In genomic region chr11:17257861-17258260, GRCm38 (mm10) we compare ENCODE assay signal across 8 mouse cellular contexts. TPM values are rescaled to one million over a fixed set of nuclear protein-coding genes. Genes with fewer than 3 reads are reported as not detected.
A peak's percentile ranks its signal among the peaks of the same experiment; 100 is the strongest.
DNase-seq lines count a peak whose midpoint lies in the region; ATAC-seq and TF ChIP-seq lines count a peak whose summit lies in the region.

No protein-coding gene starts in this region.

- DNase-seq in heart, postnatal 36 days = no peak
- DNase-seq in MEL (ENCODE audit: low read depth, low spot score) = peak; percentile 82
- DNase-seq in induced T-regulatory cell, adult 2 months (ENCODE audit: low read depth) = peak; percentile 84
- DNase-seq in ovary, postnatal 14 days (ENCODE audit: low spot score) = no peak

- no peak for ATAC-seq in heart, embryonic 14.5 days (ENCODE audit: insufficient number of reproducible peaks, insufficient read depth, low FRiP score, low read depth)
- no peak for ATAC-seq in embryonic facial prominence, embryonic 13.5 days (ENCODE audit: insufficient number of reproducible peaks, insufficient read depth, low FRiP score, low TSS enrichment, low read depth)
- peak; percentile 37; the same call in 1 of the 2 replicates for ATAC-seq in limb, embryonic 13.5 days (ENCODE audit: low FRiP score, low read depth)
- peak; percentile 58 for ATAC-seq in midbrain, embryonic 16.5 days

- no peaks in the 10 kb centered on the region for H3K27me3 ChIP-seq in heart, embryonic 14.5 days (ENCODE audit: control insufficient read depth, insufficient read depth, low read length)
- no peaks in the 10 kb centered on the region for H3K27me3 ChIP-seq in MEL (ENCODE audit: control insufficient read depth in 1 of 2, insufficient read depth in 2 of 2, low read length in 2 of 2)
- H3K27me3 ChIP-seq in embryonic facial prominence, embryonic 13.5 days = no peaks in the 10 kb centered on the region
- H3K27me3 ChIP-seq in limb, embryonic 13.5 days = 0 out of 2 replicates have a peak, but pooled peaks cover 2% of the 10 kb centered on the region
- no peaks in the 10 kb centered on the region for H3K27me3 ChIP-seq in midbrain, embryonic 16.5 days (ENCODE audit: control insufficient read depth, insufficient read depth, low read depth, low read length)

- H3K4me1 ChIP-seq in heart, embryonic 14.5 days (ENCODE audit: control insufficient read depth in 2 of 2, insufficient read depth in 2 of 2, low read length in 2 of 2) = peaks cover 5 to 7% of the 10 kb centered on the region in 2 experiments; a peak in 2 of 4 replicates
- H3K4me1 ChIP-seq in MEL (ENCODE audit: control insufficient read depth in 1 of 2, insufficient read depth in 2 of 2, low read length in 2 of 2) = peaks cover 5 to 15% of the 10 kb centered on the region in 2 experiments; a peak in 3 of 4 replicates
- peaks cover 9% of the 10 kb centered on the region for H3K4me1 ChIP-seq in embryonic facial prominence, embryonic 13.5 days
- H3K4me1 ChIP-seq in limb, embryonic 13.5 days = peaks cover 7% of the 10 kb centered on the region
- peaks cover 16% of the 10 kb centered on the region for H3K4me1 ChIP-seq in midbrain, embryonic 16.5 days (ENCODE audit: control insufficient read depth, insufficient read depth, low read length)

- no peak for TF ChIP-seq RAD21 in MEL (IDR thresholded peaks at IDR 0.05; ENCODE audit: low read depth, low read length)

- no peak for TF ChIP-seq CTCF in MEL (IDR thresholded peaks at IDR 0.05 in 2 of 3, conservative IDR thresholded peaks at IDR 0.05 in 1 of 3; ENCODE audit: control insufficient read depth in 1 of 3, insufficient read depth in 1 of 3, low read depth in 2 of 3, low read length in 3 of 3, poor library complexity in 1 of 3, severe bottlenecking in 1 of 3)

- peak overlapping the region; percentile 85 to 94 for H3K4me3 ChIP-seq in heart, embryonic 14.5 days (ENCODE audit: control insufficient read depth in 1 of 2, insufficient read depth in 1 of 2, low read depth in 1 of 2, low read length in 2 of 2)
- peak overlapping the region; percentile 94 for H3K4me3 ChIP-seq in MEL (ENCODE audit: control insufficient read depth in 1 of 2, insufficient read depth in 1 of 2, low read depth in 2 of 2, low read length in 2 of 2)
- peak overlapping the region; percentile 82 for H3K4me3 ChIP-seq in embryonic facial prominence, embryonic 13.5 days
- peak overlapping the region; percentile 79 for H3K4me3 ChIP-seq in limb, embryonic 13.5 days
- H3K4me3 ChIP-seq in midbrain, embryonic 16.5 days (ENCODE audit: low read depth, low read length) = peak overlapping the region; percentile 86

- H3K4me2 ChIP-seq in heart, embryonic 14.5 days (ENCODE audit: low read length) = peak overlapping the region; percentile 66
- H3K4me2 ChIP-seq in embryonic facial prominence, embryonic 13.5 days = peak overlapping the region; percentile 71
- H3K4me2 ChIP-seq in limb, embryonic 13.5 days (replicated peaks) = peak overlapping the region; percentile 74
- peak overlapping the region; percentile 87 for H3K4me2 ChIP-seq in midbrain, embryonic 16.5 days (ENCODE audit: low read length)

- H3K27ac ChIP-seq in heart, embryonic 14.5 days (replicated peaks in 1 of 2; ENCODE audit: control insufficient read depth in 1 of 2, insufficient read depth in 1 of 2, low read depth in 2 of 2, low read length in 2 of 2) = peak overlapping the region; percentile 88 to 90
- peak overlapping the region; percentile 89 for H3K27ac ChIP-seq in MEL (ENCODE audit: control insufficient read depth, low read depth, low read length)
- H3K27ac ChIP-seq in embryonic facial prominence, embryonic 13.5 days = peak overlapping the region; percentile 90
- H3K27ac ChIP-seq in limb, embryonic 13.5 days = peak overlapping the region; percentile 85
- H3K27ac ChIP-seq in midbrain, embryonic 16.5 days (ENCODE audit: low read length) = peak overlapping the region; percentile 91

- TF ChIP-seq EP300 in MEL (IDR thresholded peaks at IDR 0.05; ENCODE audit: low read depth in 1 of 2, low read length in 2 of 2) = no peak

- no peaks in the 10 kb centered on the region for H3K36me3 ChIP-seq in heart, embryonic 14.5 days (ENCODE audit: control insufficient read depth, insufficient read depth, low read length)
- H3K36me3 ChIP-seq in MEL (ENCODE audit: control insufficient read depth in 1 of 2, insufficient read depth in 2 of 2, low read length in 2 of 2) = peaks cover under 1 to 12% of the 10 kb centered on the region in 2 experiments; a peak in 2 of 4 replicates
- no peaks in the 10 kb centered on the region for H3K36me3 ChIP-seq in embryonic facial prominence, embryonic 13.5 days
- H3K36me3 ChIP-seq in limb, embryonic 13.5 days = no peaks in the 10 kb centered on the region
- no peaks in the 10 kb centered on the region for H3K36me3 ChIP-seq in midbrain, embryonic 16.5 days (ENCODE audit: control insufficient read depth, insufficient read depth, low read length)

- no peak for TF ChIP-seq POLR2A in MEL (IDR thresholded peaks at IDR 0.05; ENCODE audit: control insufficient read depth in 1 of 2, insufficient read depth in 1 of 2, low read depth in 1 of 2, low read length in 2 of 2, poor library complexity in 1 of 2)

- peaks cover 35% of the 10 kb centered on the region for H3K79me2 ChIP-seq in MEL (ENCODE audit: control insufficient read depth, insufficient read depth, low read length, poor library complexity)

- H3K9ac ChIP-seq in heart, embryonic 14.5 days (ENCODE audit: low read length) = peak overlapping the region; percentile 96
- H3K9ac ChIP-seq in MEL (ENCODE audit: control insufficient read depth, low read depth, low read length, poor library complexity, severe bottlenecking) = peak overlapping the region; percentile 93
- peak overlapping the region; percentile 88 for H3K9ac ChIP-seq in embryonic facial prominence, embryonic 13.5 days
- H3K9ac ChIP-seq in limb, embryonic 13.5 days = peak overlapping the region; percentile 87
- H3K9ac ChIP-seq in midbrain, embryonic 16.5 days (ENCODE audit: low read depth, low read length) = peak overlapping the region; percentile 93

- H3K9me3 ChIP-seq in heart, embryonic 14.5 days (ENCODE audit: control insufficient read depth, low read length) = no peaks in the 10 kb centered on the region
- H3K9me3 ChIP-seq in MEL (replicated peaks; ENCODE audit: insufficient read depth, low read length) = no peaks in the 10 kb centered on the region
- no peaks in the 10 kb centered on the region for H3K9me3 ChIP-seq in embryonic facial prominence, embryonic 13.5 days
- H3K9me3 ChIP-seq in limb, embryonic 13.5 days = no peaks in the 10 kb centered on the region
- H3K9me3 ChIP-seq in midbrain, embryonic 16.5 days (replicated peaks; ENCODE audit: control insufficient read depth, low read length, poor library complexity, severe bottlenecking) = no peaks in the 10 kb centered on the region

- WGBS in heart, embryonic 14.5 days = under 1% methylated on average over 17 of the region's 17 CpGs
- under 1% methylated on average over 17 of the region's 17 CpGs for WGBS in embryonic facial prominence, embryonic 13.5 days
- under 1% methylated on average over 17 of the region's 17 CpGs for WGBS in limb, embryonic 13.5 days
- WGBS in midbrain, embryonic 16.5 days = 0% methylated on average over 17 of the region's 17 CpGs

- intact Hi-C loops in heart, postnatal 36 days (cut with DNase I) = loop anchor here (2.0 to 5.0 kb wide), 3 partner anchors 47 to 751 kb away; partner anchors contain the start of genes Pno1 and Sec61g

TF ChIP-seq in MEL, 35 proteins besides CTCF, POLR2A, EP300 and RAD21 (continues in another document):
- TF ChIP-seq MAZ (IDR thresholded peaks at IDR 0.05; ENCODE audit: low read depth, low read length) (no peak), KAT2A (conservative IDR thresholded peaks at IDR 0.05; ENCODE audit: low read depth, low read length) (no peak), MXI1 (IDR thresholded peaks at IDR 0.05; ENCODE audit: low read depth, low read length) (peak; percentile 32; the same call in 1 of the 2 replicates), MEF2A (IDR thresholded peaks at IDR 0.05; ENCODE audit: extremely low read depth, insufficient replicate concordance, low read depth, low read length, poor library complexity, severe bottlenecking) (no peak), MAFK (IDR thresholded peaks at IDR 0.05; ENCODE audit: borderline replicate concordance, low read depth, low read length) (no peak), CHD2 (IDR thresholded peaks at IDR 0.05; ENCODE audit: low read length) (no peak), GABPA (IDR thresholded peaks at IDR 0.05; ENCODE audit: low read depth, low read length) (no peak), RCOR1 (IDR thresholded peaks at IDR 0.05; ENCODE audit: low read depth, low read length) (peak; percentile 9; the same call in 1 of the 2 replicates), POLR2AphosphoS2 (IDR thresholded peaks at IDR 0.05; ENCODE audit: low read length) (no peak), TCF12 (IDR thresholded peaks at IDR 0.05; ENCODE audit: low read depth, low read length) (no peak), ZNF384 (IDR thresholded peaks at IDR 0.05; ENCODE audit: low read depth, low read length) (no peak), TAL1 (IDR thresholded peaks at IDR 0.05; ENCODE audit: low read length) (no peak), ZMIZ1 (IDR thresholded peaks at IDR 0.05; ENCODE audit: low read depth, low read length) (no peak), POLR2AphosphoS5 (IDR thresholded peaks at IDR 0.05; ENCODE audit: borderline replicate concordance, low read depth, low read length) (no peak)

RNA-seq across cellular contexts. Expression of gene C1d, which starts 0.5 kb away (rescaled TPM):
- 83.6 and 87.9 TPM in 2 replicates for polyA plus RNA-seq in heart, embryonic 14.5 days (2014; fragmentation: Nextera tagmentation; extraction: Ambion mirVana)
- 10 to 100 TPM; 35.2 to 35.6 TPM for total RNA-seq in heart, postnatal 36 days (2021)
- 69.2 and 72.3 TPM in 2 replicates for total RNA-seq in MEL (2012; rRNA removed)
- polyA plus RNA-seq in MEL (2012; ENCODE audit: insufficient read depth in 1 of 2, insufficient read length in 2 of 2, low read depth in 1 of 2, low replicate concordance in 2 of 2, missing spikeins in 1 of 2) = 10 to 100 TPM in 1 of 2 experiments, not detected in 1; 35.2 TPM
- 99.4 and 108 TPM in 2 replicates for polyA plus RNA-seq in embryonic facial prominence, embryonic 13.5 days (2015; fragmentation: Nextera tagmentation; extraction: Ambion mirVana)
- polyA plus RNA-seq in limb, embryonic 13.5 days (2015; fragmentation: Nextera tagmentation; extraction: Ambion mirVana) = 119 and 120 TPM in 2 replicates
- polyA plus RNA-seq in midbrain, embryonic 16.5 days (2015; fragmentation: Nextera tagmentation; extraction: Ambion mirVana) = 167 and 178 TPM in 2 replicates

RNA-seq across cellular contexts. Expression of gene Pno1, which starts 46.5 kb away (rescaled TPM):
- polyA plus RNA-seq in heart, embryonic 14.5 days (2014; fragmentation: Nextera tagmentation; extraction: Ambion mirVana) = 50.4 and 51.5 TPM in 2 replicates
- total RNA-seq in heart, postnatal 36 days (2021) = 10 to 100 TPM; 32.9 to 34.7 TPM
- total RNA-seq in MEL (2012; rRNA removed) = 113 and 121 TPM in 2 replicates
- 1,000 to 10,000 TPM in 1 of 2 experiments, 10 to 100 TPM in 1; 64.4 to 1,147 TPM for polyA plus RNA-seq in MEL (2012; ENCODE audit: insufficient read depth in 1 of 2, insufficient read length in 2 of 2, low read depth in 1 of 2, low replicate concordance in 2 of 2, missing spikeins in 1 of 2)
- 74.2 and 74.8 TPM in 2 replicates for polyA plus RNA-seq in embryonic facial prominence, embryonic 13.5 days (2015; fragmentation: Nextera tagmentation; extraction: Ambion mirVana)
- 76.7 and 77.1 TPM in 2 replicates for polyA plus RNA-seq in limb, embryonic 13.5 days (2015; fragmentation: Nextera tagmentation; extraction: Ambion mirVana)
- polyA plus RNA-seq in midbrain, embryonic 16.5 days (2015; fragmentation: Nextera tagmentation; extraction: Ambion mirVana) = 40.9 TPM in 2 replicates

Comparison
In these comparisons a context has a peak if more than half of its experiments do, and no peak if none do; other contexts are left out.
1. ATAC-seq: peak in limb, embryonic 13.5 days (single experiment) and midbrain, embryonic 16.5 days (single experiment); none in heart, embryonic 14.5 days (single experiment) and embryonic facial prominence, embryonic 13.5 days (single experiment).
2. DNase-seq: peak in MEL (single experiment) and induced T-regulatory cell, adult 2 months (single experiment); none in heart, postnatal 36 days (0 of 2) and ovary, postnatal 14 days (single experiment).
3. Peak in every context shown above with its lines, with median percentiles within 50 percentile points of each other: H3K27ac ChIP-seq, H3K4me2 ChIP-seq, H3K4me3 ChIP-seq and H3K9ac ChIP-seq.